Mouse (Mus musculus) activated CD4-positive, CD25-positive, alpha-beta regulatory T cell, adult 4 months (primary cell): ENCODE measurements around the gene Gng7. TPM values are rescaled to one million over a fixed set of nuclear protein-coding genes. Genes with fewer than 3 reads are reported as not detected.

Experiments used
- polyA plus RNA-seq, 2 experiments: library from polyadenylated mRNA; unstranded; fragments of 100-300 nt; shearing (Covaris generic); gene quantifications; one replicate each; pipeline ENCODE4 v1.2.1; 2017

Gene Gng7
- polyA plus RNA-seq, 2 experiments from 2014 or later = not detected

Other genes starting within 250 kb of the Gng7 start
- 10 to 100 TPM; 18.9 to 19.9 TPM for gene Sf3a2, start 216.7 kb downstream of the Gng7 start, polyA plus RNA-seq
- 100 to 1,000 TPM; 121 to 156 TPM for gene Plekhj1, start 216.3 kb downstream of the Gng7 start, polyA plus RNA-seq
- gene Amh, start 209.7 kb downstream of the Gng7 start, polyA plus RNA-seq = not detected
- gene Jsrp1, start 201.4 kb downstream of the Gng7 start, polyA plus RNA-seq = not detected
- gene Oaz1, start 188.3 kb downstream of the Gng7 start, polyA plus RNA-seq = 1,000 to 10,000 TPM; 1,826 to 2,667 TPM
- gene Lingo3, start 170.9 kb downstream of the Gng7 start, polyA plus RNA-seq = not detected
- 100 to 1,000 TPM; 202 to 214 TPM for gene Lsm7, start 159.7 kb downstream of the Gng7 start, polyA plus RNA-seq
- 10 to 100 TPM in 1 of 2 experiments, 1 to 10 TPM in 1; 8.9 to 18.4 TPM for gene Sppl2b, start 159.7 kb downstream of the Gng7 start, polyA plus RNA-seq
- not detected for gene Tmprss9, start 143.1 kb downstream of the Gng7 start, polyA plus RNA-seq
- 100 to 1,000 TPM; 228 to 262 TPM for gene Timm13, start 114.0 kb downstream of the Gng7 start, polyA plus RNA-seq
- gene Lmnb2, start 96.7 kb downstream of the Gng7 start, polyA plus RNA-seq = 1 to 10 TPM; 2.8 to 4.5 TPM
- gene Gadd45b, start 84.9 kb downstream of the Gng7 start, polyA plus RNA-seq = 10 to 100 TPM; 22.8 to 45.2 TPM
- under 1 TPM in 1 of 2 experiments, not detected in 1; 0.11 TPM for gene Diras1, start 10.7 kb upstream of the Gng7 start, polyA plus RNA-seq
- gene Slc39a3, start 22.5 kb upstream of the Gng7 start, polyA plus RNA-seq = 1 to 10 TPM; 3.2 to 4.0 TPM
- gene Sgta, start 45.2 kb upstream of the Gng7 start, polyA plus RNA-seq = 10 to 100 TPM; 54.7 to 68.3 TPM
- 1 to 10 TPM; 2.8 to 4.5 TPM for gene Thop1, start 55.1 kb upstream of the Gng7 start, polyA plus RNA-seq
- gene Creb3l3, start 83.9 kb upstream of the Gng7 start, polyA plus RNA-seq = not detected
- gene Map2k2, start 91.0 kb upstream of the Gng7 start, polyA plus RNA-seq = 10 to 100 TPM; 21.3 to 26.5 TPM
- gene Zbtb7a, start 120.3 kb upstream of the Gng7 start, polyA plus RNA-seq = 10 to 100 TPM; 10.7 to 12.4 TPM
- 10 to 100 TPM; 17.6 to 23.8 TPM for gene Pias4, start 153.0 kb upstream of the Gng7 start, polyA plus RNA-seq
- gene Eef2, start 161.7 kb upstream of the Gng7 start, polyA plus RNA-seq = 1,000 to 10,000 TPM in 1 of 2 experiments, 100 to 1,000 TPM in 1; 933 to 1,303 TPM
- gene Dapk3, start 168.1 kb upstream of the Gng7 start, polyA plus RNA-seq = 1 to 10 TPM; 4.1 to 4.9 TPM
- gene 4930442H23Rik, start 168.9 kb upstream of the Gng7 start, polyA plus RNA-seq = not detected
- under 1 TPM in 1 of 2 experiments, not detected in 1; 0.17 TPM for gene Nmrk2, start 187.1 kb upstream of the Gng7 start, polyA plus RNA-seq
- gene Atcay, start 215.9 kb upstream of the Gng7 start, polyA plus RNA-seq = 1 to 10 TPM; 4.0 to 5.0 TPM
- 1 to 10 TPM in 1 of 2 experiments, under 1 TPM in 1; 0.79 to 1.5 TPM for gene Zfr2, start 218.2 kb upstream of the Gng7 start, polyA plus RNA-seq
- 10 to 100 TPM; 54.3 to 64.7 TPM for gene Matk, start 238.0 kb upstream of the Gng7 start, polyA plus RNA-seq